8 mouse cellular contexts compared by ENCODE assay signal in the genomic region with DNA sequence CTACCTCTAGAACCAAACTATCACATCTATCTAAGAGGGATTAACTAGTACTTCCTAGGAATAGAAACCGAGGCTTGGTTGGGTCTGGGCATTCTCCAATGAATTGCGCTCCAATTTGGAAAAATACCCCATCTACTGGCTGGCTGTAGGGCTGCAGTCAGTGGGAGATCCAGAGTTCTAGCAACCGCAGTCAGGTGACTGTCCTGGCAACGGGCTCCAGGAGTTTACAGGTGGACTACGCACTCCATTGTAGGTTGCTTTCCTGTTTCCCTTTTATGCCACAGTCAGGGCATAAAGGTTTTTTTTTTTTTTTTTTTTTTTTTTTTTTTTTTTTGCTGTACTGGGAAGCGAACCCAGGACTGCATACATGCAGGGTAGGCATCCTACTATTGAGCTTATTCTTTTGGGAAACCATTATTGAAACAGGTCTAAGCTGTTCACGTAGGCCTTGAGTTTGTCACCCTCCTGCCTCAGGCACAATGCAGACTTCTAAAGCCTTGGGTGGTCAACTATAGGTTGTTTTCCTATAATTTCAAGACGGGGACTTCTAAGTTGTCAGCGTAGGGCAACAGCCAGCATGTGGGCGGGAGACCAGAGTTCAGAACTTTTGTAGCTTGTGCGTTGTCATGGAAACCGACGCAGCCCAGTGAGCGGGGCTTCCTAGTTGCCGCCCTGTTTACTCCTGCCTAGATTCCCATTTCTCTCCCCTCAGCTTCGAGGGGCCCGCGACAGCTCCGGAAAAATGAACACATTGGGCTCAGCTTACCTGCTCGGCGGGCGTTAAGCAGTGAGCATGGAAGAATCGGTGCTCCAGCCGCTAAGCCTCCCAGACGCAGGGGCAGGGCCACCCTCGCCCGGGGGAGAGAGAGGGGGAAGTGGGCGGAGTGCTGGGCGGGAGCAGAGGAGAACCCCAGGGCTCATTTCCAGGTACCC. TPM values are rescaled to one million over a fixed set of nuclear protein-coding genes. Genes with fewer than 3 reads are reported as not detected.
DNase-seq lines count a peak whose midpoint lies in the region; ATAC-seq and TF ChIP-seq lines count a peak whose summit lies in the region.

Gene Nek5 (minus strand): TSS at position 834 of the 933 bp plus-strand sequence.

- TF ChIP-seq CTCF in lung, postnatal 0 days (IDR thresholded peaks at IDR 0.05), result peak; percentile 68

- no peaks in the 10 kb centered on the region for H3K9me3 ChIP-seq in heart, embryonic 11.5 days (replicated peaks; ENCODE audit: control insufficient read depth, low read length)
- no peaks in the 10 kb centered on the region for H3K9me3 ChIP-seq in lung, postnatal 0 days (ENCODE audit: low read length)

- H3K4me2 ChIP-seq in heart, embryonic 11.5 days, result peak within 1 kb of the TSS; percentile 94
- peak within 1 kb of the TSS; percentile 77 for H3K4me2 ChIP-seq in lung, postnatal 0 days (replicated peaks; ENCODE audit: low read depth, low read length)

- TF ChIP-seq EP300 in lung, postnatal 0 days (IDR thresholded peaks at IDR 0.05), result no peak

- DNase-seq in spleen, adult 12 weeks (ENCODE audit: low spot score), result peak; percentile 23
- no peak for DNase-seq in spleen, postnatal 14 days (ENCODE audit: low spot score in 2 of 2)
- peak; percentile 62 for DNase-seq in kidney, adult 9 months
- DNase-seq in lung, postnatal 0 days (ENCODE audit: low spot score), result peak; percentile 74
- DNase-seq in ovary, postnatal 10 days (ENCODE audit: low spot score), result peak; percentile 9
- DNase-seq in frontal cortex, postnatal 10 days (ENCODE audit: low spot score in 2 of 2), result no peak

- no peaks in the 10 kb centered on the region for H3K27me3 ChIP-seq in heart, embryonic 11.5 days (ENCODE audit: control insufficient read depth, insufficient read depth, low read length)
- H3K27me3 ChIP-seq in lung, postnatal 0 days (replicated peaks; ENCODE audit: insufficient read depth, low read length), result no peaks in the 10 kb centered on the region

- H3K4me1 ChIP-seq in heart, embryonic 11.5 days (ENCODE audit: control insufficient read depth, insufficient read depth, low read length), result no peaks in the 10 kb centered on the region
- H3K4me1 ChIP-seq in lung, postnatal 0 days (ENCODE audit: insufficient read depth, low read depth, low read length), result 0 out of 2 replicates have a peak, but pooled peaks cover 3% of the 10 kb centered on the region

- WGBS in heart, embryonic 11.5 days (ENCODE audit: insufficient replicate concordance), result 2% methylated on average over 29 of the region's 29 CpGs
- 1% methylated on average over 28 of the region's 29 CpGs for WGBS in lung, postnatal 0 days

- H3K27ac ChIP-seq in heart, embryonic 11.5 days (ENCODE audit: low read depth, low read length), result no peak within 1 kb of the TSS
- H3K27ac ChIP-seq in lung, postnatal 0 days (ENCODE audit: low read length), result no peak within 1 kb of the TSS

- H3K4me3 ChIP-seq in heart, embryonic 11.5 days (ENCODE audit: low read depth, low read length), result peak within 1 kb of the TSS; percentile 55
- peak within 1 kb of the TSS; percentile 44 for H3K4me3 ChIP-seq in lung, postnatal 0 days (ENCODE audit: low read depth, low read length)

- peak; percentile 88 for ATAC-seq in common myeloid progenitor, adult 5-6 weeks (replicated peaks; ENCODE audit: low read depth, poor library complexity, severe bottlenecking)
- ATAC-seq in heart, embryonic 11.5 days (replicated peaks; ENCODE audit: insufficient number of reproducible peaks, low FRiP score, low TSS enrichment), result peak; percentile 53
- peak; percentile 85 for ATAC-seq in lung, postnatal 0 days

- peak within 1 kb of the TSS; percentile 50; the same call in 1 of the 2 replicates for H3K9ac ChIP-seq in heart, embryonic 11.5 days (ENCODE audit: low read depth, low read length)
- peak within 1 kb of the TSS; percentile 13; the same call in 1 of the 2 replicates for H3K9ac ChIP-seq in lung, postnatal 0 days (replicated peaks; ENCODE audit: low read depth)

- H3K36me3 ChIP-seq in heart, embryonic 11.5 days (ENCODE audit: control insufficient read depth, insufficient read depth, low read length), result no peaks in the 10 kb centered on the region
- peaks cover 5% of the 10 kb centered on the region; the same call in 1 of the 2 replicates for H3K36me3 ChIP-seq in lung, postnatal 0 days (ENCODE audit: insufficient read depth, low read length)

RNA-seq across cellular contexts. Expression of gene Nek5, which starts in this region (rescaled TPM):
- not detected in 2 replicates for total RNA-seq in common myeloid progenitor, adult 5-6 weeks (2017)
- polyA plus RNA-seq in heart, embryonic 11.5 days (2014; fragmentation: Nextera tagmentation; extraction: Ambion mirVana), result 0.27 TPM in 1 of 2 replicates, not detected in the other
- polyA plus RNA-seq in lung, postnatal 0 days (2015; fragmentation: Nextera tagmentation; extraction: Ambion mirVana), result 5.2 and 6.9 TPM in 2 replicates

Comparison
In these comparisons a context has a peak if more than half of its experiments do, and no peak if none do; other contexts are left out.
1. DNase-seq: peak in spleen, adult 12 weeks (single experiment), kidney, adult 9 months (single experiment), lung, postnatal 0 days (single experiment) and ovary, postnatal 10 days (single experiment); none in spleen, postnatal 14 days (0 of 2) and frontal cortex, postnatal 10 days (0 of 2).
2. Peak in ATAC-seq in common myeloid progenitor, adult 5-6 weeks; RNA of the gene not detected or under 1 TPM.
3. Peak in ATAC-seq, H3K4me3 ChIP-seq, H3K9ac ChIP-seq and H3K4me2 ChIP-seq in heart, embryonic 11.5 days; RNA of the gene not detected or under 1 TPM.
4. Peak in every context shown above with its lines, with median percentiles within 50 percentile points of each other: ATAC-seq.